Comparison of ENCODE assay signal across 20 mouse cellular contexts in the genomic region with DNA sequence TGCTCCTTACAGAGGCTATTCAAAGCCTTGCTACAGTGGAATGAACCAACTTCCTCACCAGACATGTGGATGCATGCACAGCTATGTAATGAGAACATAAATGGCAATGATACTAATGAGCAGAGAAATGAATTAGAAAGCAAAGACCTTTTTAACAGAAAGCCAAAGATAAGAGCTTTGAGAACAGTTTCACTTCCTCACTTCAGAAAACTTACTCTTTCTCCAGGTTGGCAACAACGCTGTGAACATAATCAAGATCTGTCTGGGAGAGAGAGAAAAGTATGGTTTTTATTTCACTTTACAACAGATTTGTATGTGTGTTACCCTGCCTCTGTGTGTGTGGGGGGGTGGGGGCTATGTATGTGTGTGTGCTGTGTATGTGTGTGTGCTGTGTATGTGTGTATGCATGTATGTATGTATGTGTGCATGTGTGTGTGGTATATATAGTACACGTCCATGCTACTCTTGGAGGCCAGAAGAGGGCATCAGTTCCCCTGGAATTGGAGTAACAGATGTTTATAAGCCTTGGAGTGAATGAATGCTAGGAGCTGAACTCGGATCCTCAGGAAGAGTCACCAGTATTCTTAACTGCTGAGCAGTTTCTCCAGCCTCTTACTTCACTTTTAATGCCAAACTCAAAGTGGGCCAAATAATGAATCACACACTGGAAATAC. TPM values are rescaled to one million over a fixed set of nuclear protein-coding genes. Genes with fewer than 3 reads are reported as not detected.
DNase-seq lines count a peak whose midpoint lies in the region; ATAC-seq and TF ChIP-seq lines count a peak whose summit lies in the region.
"Had no signal": no experiment of that assay in that cellular context is flagged by ENCODE, and none has a peak within 500 bp of the region (broad histone marks: within the 10 kb centered on the region; RNA-seq: fewer than 3 reads in every experiment).

No protein-coding gene starts in this region.

- WGBS in heart, adult 2 months, result 83% methylated on average over 3 of the region's 3 CpGs
- WGBS in heart, embryonic 12.5 days, result 83% methylated on average over 3 of the region's 3 CpGs
- WGBS in lung, postnatal 0 days, result 79% methylated on average over 3 of the region's 3 CpGs
- WGBS in midbrain, embryonic 15.5 days, result 87% methylated on average over 3 of the region's 3 CpGs

- no peak for TF ChIP-seq POLR2A in heart, adult 2 months (IDR thresholded peaks at IDR 0.05; ENCODE audit: insufficient read depth, low read depth, low read length)
- no peak for TF ChIP-seq POLR2A in MEL (IDR thresholded peaks at IDR 0.05; ENCODE audit: control insufficient read depth in 1 of 2, insufficient read depth in 1 of 2, low read depth in 1 of 2, low read length in 2 of 2, poor library complexity in 1 of 2)

- TF ChIP-seq EP300 in heart, adult 2 months (IDR thresholded peaks at IDR 0.05; ENCODE audit: insufficient read depth, low read depth, low read length), result no peak
- no peak for TF ChIP-seq EP300 in lung, postnatal 0 days (IDR thresholded peaks at IDR 0.05)
- TF ChIP-seq EP300 in MEL (IDR thresholded peaks at IDR 0.05; ENCODE audit: low read depth in 1 of 2, low read length in 2 of 2), result peak; percentile 48; a peak in 2 of 4 replicates

- no peaks in the 10 kb centered on the region; the same call in 1 of the 2 replicates for H3K36me3 ChIP-seq in heart, adult 2 months (ENCODE audit: control insufficient read depth, insufficient read depth, low read length)
- H3K36me3 ChIP-seq in heart, embryonic 12.5 days, result no peaks in the 10 kb centered on the region
- H3K36me3 ChIP-seq in lung, postnatal 0 days (ENCODE audit: insufficient read depth, low read length), result no peaks in the 10 kb centered on the region
- H3K36me3 ChIP-seq in MEL (ENCODE audit: control insufficient read depth in 1 of 2, insufficient read depth in 2 of 2, low read length in 2 of 2), result peaks cover 0 to 8% of the 10 kb centered on the region in 2 experiments; a peak in 2 of 4 replicates
- H3K36me3 ChIP-seq in midbrain, embryonic 15.5 days (replicated peaks), result no peaks in the 10 kb centered on the region
- H3K36me3 ChIP-seq: embryonic facial prominence, embryonic 12.5 days; hindbrain, embryonic 12.5 days; limb, embryonic 12.5 days; midbrain, embryonic 13.5 days had no signal

- no peak overlapping the region for H3K4me2 ChIP-seq in heart, embryonic 12.5 days
- H3K4me2 ChIP-seq in lung, postnatal 0 days (replicated peaks; ENCODE audit: low read depth, low read length), result no peak overlapping the region
- H3K4me2 ChIP-seq in midbrain, embryonic 15.5 days, result no peak overlapping the region
- H3K4me2 ChIP-seq: embryonic facial prominence, embryonic 12.5 days; hindbrain, embryonic 12.5 days; limb, embryonic 12.5 days; midbrain, embryonic 13.5 days had no signal

- no peaks in the 10 kb centered on the region for H3K4me1 ChIP-seq in heart, adult 2 months (ENCODE audit: control insufficient read depth, insufficient read depth, low read length)
- H3K4me1 ChIP-seq in heart, embryonic 12.5 days (replicated peaks), result 0 out of 2 replicates have a peak, but pooled peaks cover 3% of the 10 kb centered on the region
- no peaks in the 10 kb centered on the region for H3K4me1 ChIP-seq in lung, postnatal 0 days (ENCODE audit: insufficient read depth, low read depth, low read length)
- H3K4me1 ChIP-seq in MEL (ENCODE audit: control insufficient read depth in 1 of 2, insufficient read depth in 2 of 2, low read length in 2 of 2), result peaks cover 8 to 14% of the 10 kb centered on the region in 2 experiments
- H3K4me1 ChIP-seq in midbrain, embryonic 15.5 days, result no peaks in the 10 kb centered on the region
- H3K4me1 ChIP-seq: embryonic facial prominence, embryonic 12.5 days; hindbrain, embryonic 12.5 days; limb, embryonic 12.5 days; midbrain, embryonic 13.5 days had no signal

- H3K27me3 ChIP-seq in heart, adult 2 months (ENCODE audit: control insufficient read depth, insufficient read depth, low read length), result no peaks in the 10 kb centered on the region
- no peaks in the 10 kb centered on the region for H3K27me3 ChIP-seq in heart, embryonic 12.5 days (replicated peaks)
- H3K27me3 ChIP-seq in lung, postnatal 0 days (replicated peaks; ENCODE audit: insufficient read depth, low read length), result no peaks in the 10 kb centered on the region
- no peaks in the 10 kb centered on the region for H3K27me3 ChIP-seq in MEL (ENCODE audit: control insufficient read depth in 1 of 2, insufficient read depth in 2 of 2, low read length in 2 of 2)
- no peaks in the 10 kb centered on the region for H3K27me3 ChIP-seq in midbrain, embryonic 15.5 days (replicated peaks)
- H3K27me3 ChIP-seq: embryonic facial prominence, embryonic 12.5 days; hindbrain, embryonic 12.5 days; limb, embryonic 12.5 days; midbrain, embryonic 13.5 days had no signal

- no peak overlapping the region for H3K27ac ChIP-seq in heart, adult 2 months
- no peak overlapping the region for H3K27ac ChIP-seq in heart, embryonic 12.5 days (ENCODE audit: poor library complexity, severe bottlenecking)
- H3K27ac ChIP-seq in lung, postnatal 0 days (ENCODE audit: low read length), result no peak overlapping the region
- H3K27ac ChIP-seq in MEL (ENCODE audit: control insufficient read depth, low read depth, low read length), result peak overlapping the region; percentile 33; the same call in 1 of the 2 replicates
- no peak overlapping the region for H3K27ac ChIP-seq in midbrain, embryonic 15.5 days
- H3K27ac ChIP-seq: embryonic facial prominence, embryonic 12.5 days; hindbrain, embryonic 12.5 days; left cerebral cortex, adult 2 months; limb, embryonic 12.5 days; macrophage; midbrain, embryonic 13.5 days had no signal

- H3K9ac ChIP-seq in heart, adult 2 months (ENCODE audit: low read depth, low read length), result no peak overlapping the region
- no peak overlapping the region for H3K9ac ChIP-seq in heart, embryonic 12.5 days
- no peak overlapping the region for H3K9ac ChIP-seq in lung, postnatal 0 days (replicated peaks; ENCODE audit: low read depth)
- H3K9ac ChIP-seq in MEL (ENCODE audit: control insufficient read depth, low read depth, low read length, poor library complexity, severe bottlenecking), result peak overlapping the region; percentile 34
- H3K9ac ChIP-seq in midbrain, embryonic 15.5 days, result no peak overlapping the region
- H3K9ac ChIP-seq: embryonic facial prominence, embryonic 12.5 days; hindbrain, embryonic 12.5 days; limb, embryonic 12.5 days; midbrain, embryonic 13.5 days had no signal

- H3K79me2 ChIP-seq in heart, adult 2 months (replicated peaks; ENCODE audit: control insufficient read depth, insufficient read depth, low read length), result no peaks in the 10 kb centered on the region; the same call in 1 of the 2 replicates
- H3K79me2 ChIP-seq in MEL (ENCODE audit: control insufficient read depth, insufficient read depth, low read length, poor library complexity), result no peaks in the 10 kb centered on the region

- peak; percentile 45 for TF ChIP-seq CTCF in heart, adult 2 months (IDR thresholded peaks at IDR 0.05)
- peak; percentile 38 for TF ChIP-seq CTCF in lung, postnatal 0 days (IDR thresholded peaks at IDR 0.05)
- TF ChIP-seq CTCF in MEL (IDR thresholded peaks at IDR 0.05 in 2 of 3, conservative IDR thresholded peaks at IDR 0.05 in 1 of 3; ENCODE audit: control insufficient read depth in 1 of 3, insufficient read depth in 1 of 3, low read depth in 2 of 3, low read length in 3 of 3, poor library complexity in 1 of 3, severe bottlenecking in 1 of 3), result peak; percentile 20 to 66 (median 32); a peak in 3 of 6 replicates

- peaks cover 5% of the 10 kb centered on the region; the same call in 1 of the 2 replicates for H3K9me3 ChIP-seq in heart, embryonic 12.5 days (replicated peaks)
- no peaks in the 10 kb centered on the region for H3K9me3 ChIP-seq in lung, postnatal 0 days (ENCODE audit: low read length)
- H3K9me3 ChIP-seq in MEL (replicated peaks; ENCODE audit: insufficient read depth, low read length), result no peaks in the 10 kb centered on the region
- no peaks in the 10 kb centered on the region for H3K9me3 ChIP-seq in midbrain, embryonic 15.5 days
- H3K9me3 ChIP-seq: hindbrain, embryonic 12.5 days; limb, embryonic 12.5 days; midbrain, embryonic 13.5 days had no signal

- TF ChIP-seq RAD21 in MEL (IDR thresholded peaks at IDR 0.05; ENCODE audit: low read depth, low read length), result peak; percentile 63

- no peak for DNase-seq in heart, adult 2 months
- DNase-seq in lung, postnatal 0 days (ENCODE audit: low spot score), result no peak
- DNase-seq in lung, postnatal 14 days, result no peak
- DNase-seq in MEL (ENCODE audit: low read depth, low spot score), result peak; percentile 63
- no peak for DNase-seq in urinary bladder, postnatal 25 days (ENCODE audit: low spot score)
- DNase-seq: adrenal gland, adult 8-10 months; cerebellum, adult 11-12 months; gastrocnemius, postnatal 10 days; kidney, postnatal 10 days; thymus, postnatal 36 days had no signal

- intact Hi-C loops in heart, adult 2 months (cut with DNase I), result no loop called here

- H3K4me3 ChIP-seq in heart, adult 2 months, result no peak overlapping the region
- no peak overlapping the region for H3K4me3 ChIP-seq in heart, embryonic 12.5 days
- H3K4me3 ChIP-seq in lung, postnatal 0 days (ENCODE audit: low read depth, low read length), result no peak overlapping the region
- peak overlapping the region in 1 of 2 experiments; percentile 13; a peak in 1 of 4 replicates for H3K4me3 ChIP-seq in MEL (ENCODE audit: control insufficient read depth in 1 of 2, insufficient read depth in 1 of 2, low read depth in 2 of 2, low read length in 2 of 2)
- no peak overlapping the region for H3K4me3 ChIP-seq in midbrain, embryonic 15.5 days
- H3K4me3 ChIP-seq: embryonic facial prominence, embryonic 12.5 days; hindbrain, embryonic 12.5 days; left cerebral cortex, adult 2 months; limb, embryonic 12.5 days; midbrain, embryonic 13.5 days had no signal

- ATAC-seq in heart, embryonic 12.5 days (ENCODE audit: insufficient number of reproducible peaks, low FRiP score), result no peak
- ATAC-seq in lung, postnatal 0 days, result no peak
- ATAC-seq in neutrophil, adult 5-6 weeks (ENCODE audit: extremely low read depth, insufficient number of reproducible peaks, low FRiP score, poor library complexity, severe bottlenecking), result 0 out of 2 replicates have a peak, but pooled peaks have one; percentile 26
- ATAC-seq in midbrain, embryonic 15.5 days (replicated peaks), result no peak
- ATAC-seq: intestine, embryonic 16.5 days; midbrain, embryonic 13.5 days had no signal

RNA-seq across cellular contexts. Expression of gene Unc50, which starts 36.5 kb away (rescaled TPM):
- 10 to 100 TPM; 32.0 to 33.6 TPM for total RNA-seq in heart, adult 2 months (2021)
- 25.6 and 58.9 TPM in 2 replicates for polyA plus RNA-seq in heart, adult 2 months (2012; rRNA removed)
- polyA plus RNA-seq in heart, embryonic 12.5 days (2016; fragmentation: Nextera tagmentation; extraction: Ambion mirVana), result 80.3 and 81.9 TPM in 2 replicates
- polyA plus RNA-seq in lung, postnatal 0 days (2015; fragmentation: Nextera tagmentation; extraction: Ambion mirVana), result 156 and 177 TPM in 2 replicates
- 56.4 and 62.3 TPM in 2 replicates for total RNA-seq in MEL (2012; rRNA removed)
- polyA plus RNA-seq in MEL (2012; ENCODE audit: insufficient read depth in 1 of 2, insufficient read length in 2 of 2, low read depth in 1 of 2, low replicate concordance in 2 of 2, missing spikeins in 1 of 2), result 100 to 1,000 TPM in 1 of 2 experiments, 10 to 100 TPM in 1; 61.8 to 609 TPM
- 52.3 and 57.2 TPM in 2 replicates for total RNA-seq in neutrophil, adult 5-6 weeks (2017)
- polyA plus RNA-seq in midbrain, embryonic 15.5 days (2015; fragmentation: Nextera tagmentation; extraction: Ambion mirVana), result 117 and 121 TPM in 2 replicates

RNA-seq across cellular contexts. Expression of gene Coa5, which starts 36.6 kb away (rescaled TPM):
- total RNA-seq in heart, adult 2 months (2021), result 100 to 1,000 TPM in 1 of 2 experiments, 10 to 100 TPM in 1; 97.3 to 106 TPM
- 100 and 178 TPM in 2 replicates for polyA plus RNA-seq in heart, adult 2 months (2012; rRNA removed)
- 74.4 and 75.4 TPM in 2 replicates for polyA plus RNA-seq in heart, embryonic 12.5 days (2016; fragmentation: Nextera tagmentation; extraction: Ambion mirVana)
- 23.8 and 24.1 TPM in 2 replicates for polyA plus RNA-seq in lung, postnatal 0 days (2015; fragmentation: Nextera tagmentation; extraction: Ambion mirVana)
- 26.7 and 31.4 TPM in 2 replicates for total RNA-seq in MEL (2012; rRNA removed)
- 10 to 100 TPM in 1 of 2 experiments, not detected in 1; 34.5 TPM for polyA plus RNA-seq in MEL (2012; ENCODE audit: insufficient read depth in 1 of 2, insufficient read length in 2 of 2, low read depth in 1 of 2, low replicate concordance in 2 of 2, missing spikeins in 1 of 2)
- 50.0 and 53.8 TPM in 2 replicates for total RNA-seq in neutrophil, adult 5-6 weeks (2017)
- 65.6 and 67.6 TPM in 2 replicates for polyA plus RNA-seq in midbrain, embryonic 15.5 days (2015; fragmentation: Nextera tagmentation; extraction: Ambion mirVana)
